Mouse (Mus musculus) ovary, postnatal 14 days (tissue): ENCODE results near the gene Foxo3.

Experiments
- DNase-seq: peaks from one replicate; pipeline ENCODE4 v3.0.0; 2022; ENCODE audit warnings: low spot score

Foxo3 gene

GRCm38 (mm10) chr10:42178751-42179150 is 97.8 kb downstream of the Foxo3 start:
- no peak for DNase-seq

GRCm38 (mm10) chr10:42177771-42178674 is 98.5 kb downstream of the Foxo3 start:
- no peak for DNase-seq

GRCm38 (mm10) chr10:42174283-42174682 is 102.3 kb downstream of the Foxo3 start:
- DNase-seq = no peak

- no peak for DNase-seq
Measured at GRCm38 (mm10) chr10:42173839-42174238, 102.7 kb downstream of the Foxo3 start.

- DNase-seq = no peak
Measured at GRCm38 (mm10) chr10:42170889-42171347, 105.6 kb downstream of the Foxo3 start.

GRCm38 (mm10) chr10:42170201-42170600 is 106.4 kb downstream of the Foxo3 start:
- DNase-seq = no peak

GRCm38 (mm10) chr10:42154727-42155126 is 121.8 kb downstream of the Foxo3 start:
- DNase-seq = no peak

GRCm38 (mm10) chr10:42152426-42153205 is 123.9 kb downstream of the Foxo3 start:
- DNase-seq = no peak

- no peak for DNase-seq
Measured at GRCm38 (mm10) chr10:42149767-42150166, 126.8 kb downstream of the Foxo3 start.

GRCm38 (mm10) chr10:42148326-42148725 is 128.2 kb downstream of the Foxo3 start:
- DNase-seq = no peak

GRCm38 (mm10) chr10:42145221-42145620 is 131.3 kb downstream of the Foxo3 start:
- DNase-seq = no peak

- no peak for DNase-seq
Measured at GRCm38 (mm10) chr10:42144788-42145187, 131.8 kb downstream of the Foxo3 start.

- no peak for DNase-seq
Measured at GRCm38 (mm10) chr10:42144176-42144575, 132.4 kb downstream of the Foxo3 start.

GRCm38 (mm10) chr10:42142791-42143190 is 133.8 kb downstream of the Foxo3 start:
- no peak for DNase-seq

- no peak for DNase-seq
Measured at GRCm38 (mm10) chr10:42142081-42142480, 134.5 kb downstream of the Foxo3 start.

- DNase-seq = no peak
Measured at GRCm38 (mm10) chr10:42139749-42140148, 136.8 kb downstream of the Foxo3 start.

GRCm38 (mm10) chr10:42134759-42135702 is 141.5 kb downstream of the Foxo3 start:
- no peak for DNase-seq
